Mouse (Mus musculus) spleen, postnatal 0 days (tissue): ENCODE data around the gene Zbtb26. TPM values are rescaled to one million over a fixed set of nuclear protein-coding genes. Genes with fewer than 3 reads are reported as not detected.

Experiments
- polyA plus RNA-seq: library from polyadenylated mRNA; unstranded; fragments of >200 nt; fragmentation: Nextera tagmentation; extraction: Ambion mirVana; gene quantifications from 2 replicates; pipeline ENCODE4 v1.2.1, GENCODE M21; 2015

The Zbtb26 gene
- 2.6 TPM in 2 replicates for polyA plus RNA-seq

DNA sequence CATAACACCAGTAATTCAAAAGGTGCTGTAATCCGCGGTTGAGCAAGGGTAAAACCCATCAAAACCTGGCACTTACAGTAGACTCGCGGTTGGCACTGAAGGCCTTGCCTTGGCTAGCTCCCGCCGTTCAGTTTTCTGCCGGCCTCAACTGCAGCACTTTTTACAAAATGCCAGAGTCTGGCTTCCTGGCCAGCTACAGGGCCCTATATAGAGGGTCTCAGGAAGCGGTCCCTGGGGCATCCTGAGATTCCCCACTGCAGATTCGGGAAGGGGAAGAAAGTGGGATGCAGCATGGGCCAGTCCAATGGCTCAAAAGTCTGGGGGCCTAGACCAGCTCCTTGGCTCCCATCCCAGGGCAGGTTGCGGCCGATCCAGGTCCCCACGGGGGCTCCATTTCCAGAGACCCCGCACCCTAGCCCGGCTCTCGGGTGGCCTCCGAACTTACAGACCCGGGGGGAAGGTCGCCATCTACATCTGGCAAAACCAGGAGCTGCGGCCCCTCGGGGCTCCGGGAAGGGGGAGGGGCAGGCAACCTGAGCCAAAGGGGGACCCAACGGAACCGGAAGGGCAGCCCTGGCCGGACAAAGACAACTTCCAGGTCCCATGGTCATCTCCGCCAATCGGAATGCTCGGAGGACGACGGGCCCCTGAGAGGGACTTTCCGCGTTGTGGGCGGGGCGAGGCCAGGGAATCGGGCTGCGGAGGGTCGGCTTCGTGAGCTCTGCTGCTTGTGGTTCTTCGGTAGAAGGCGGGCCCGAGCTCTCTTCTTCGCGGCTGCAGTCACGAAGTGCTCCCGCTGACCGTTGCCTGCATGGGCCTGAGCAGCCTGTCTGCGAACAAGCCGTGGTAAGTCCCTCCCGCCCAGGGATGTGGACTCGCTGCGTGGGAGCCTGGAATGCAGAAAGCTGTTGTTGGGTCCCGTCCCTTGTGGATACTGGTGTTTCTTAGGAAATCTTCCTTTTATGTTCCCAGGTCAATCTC, at the start of gene Zbtb26, which contains the start of the genes Zbtb6 and Rabgap1:
Gene Zbtb26, minus strand, starts transcription at position 525 of the 981 bp plus-strand sequence.
Gene Zbtb6, minus strand, starts transcription at position 561 of the 981 bp plus-strand sequence.
Gene Rabgap1, plus strand, starts transcription at position 669 of the 981 bp plus-strand sequence.

DNA sequence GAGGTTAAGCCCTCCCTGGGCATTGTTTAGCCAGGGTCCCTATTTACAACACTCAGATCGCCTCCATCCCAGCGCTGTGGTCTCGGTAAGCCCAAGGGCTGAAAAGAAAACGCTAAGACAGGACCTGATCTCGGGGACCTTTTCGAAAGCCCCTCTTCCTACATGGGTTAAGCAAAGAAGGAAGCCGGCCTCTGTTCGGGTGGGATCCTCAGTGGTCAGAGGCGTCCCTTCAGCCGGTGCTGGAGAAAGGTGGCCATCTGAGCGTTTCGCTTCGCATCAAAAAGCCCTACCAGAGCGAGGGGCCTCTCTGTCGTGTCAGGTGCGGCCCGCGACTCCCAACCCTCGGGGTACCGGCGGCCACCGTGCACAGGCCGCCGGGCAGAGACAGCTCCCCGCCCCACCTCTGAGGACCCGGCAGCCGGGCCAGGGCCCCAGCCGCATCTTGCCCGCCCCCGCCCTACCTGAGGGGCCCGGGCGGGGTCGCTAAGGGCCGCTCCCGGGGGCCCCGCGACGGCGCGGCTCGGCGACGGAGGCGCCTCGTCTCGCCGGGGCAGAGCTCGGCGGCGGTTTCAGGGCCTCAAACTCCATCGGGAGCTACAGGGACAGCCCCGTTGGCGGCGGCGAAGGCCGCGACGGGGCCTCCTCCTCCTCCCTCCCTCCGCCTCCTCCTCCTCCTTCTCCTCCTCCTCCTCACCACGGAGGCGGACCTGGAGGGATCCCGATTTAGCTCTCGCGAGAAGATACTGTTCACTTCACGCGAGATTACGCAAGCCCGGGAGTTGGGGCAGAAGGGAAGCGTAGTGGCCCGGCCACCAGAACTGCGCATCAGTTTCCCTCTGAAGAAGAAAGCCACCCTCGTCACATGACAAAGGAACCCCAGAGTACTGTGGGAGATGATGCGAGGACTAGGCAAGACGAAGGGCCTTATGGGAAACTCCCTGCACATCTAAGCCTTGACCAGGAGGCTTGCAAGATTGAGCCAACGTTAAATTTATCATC, 20.3 kb downstream of the Zbtb26 start, which contains the start of gene Rc3h2:
Gene Rc3h2, minus strand, starts transcription at position 598 of the 999 bp plus-strand sequence.

Other genes with a start within 250 kb of the Zbtb26 start
- not detected in 2 replicates for gene Olfr366, start 231.6 kb downstream of the Zbtb26 start, polyA plus RNA-seq
- gene Olfr368, start 116.6 kb downstream of the Zbtb26 start, polyA plus RNA-seq, result not detected in 2 replicates
- gene Pdcl, start 83.8 kb downstream of the Zbtb26 start, polyA plus RNA-seq, result 16.5 and 20.2 TPM in 2 replicates
- 7.7 and 8.4 TPM in 2 replicates for gene Rc3h2, start 20.2 kb downstream of the Zbtb26 start, polyA plus RNA-seq
- 2.9 and 3.3 TPM in 2 replicates for gene Zbtb6, start within 50 bp of the Zbtb26 start, polyA plus RNA-seq
- gene Rabgap1, start 144 bp upstream of the Zbtb26 start, polyA plus RNA-seq, result 12.7 and 15.6 TPM in 2 replicates
- 0.46 and 0.61 TPM in 2 replicates for gene Gpr21, start 73.2 kb upstream of the Zbtb26 start, polyA plus RNA-seq